Mouse (Mus musculus) hindbrain, embryonic 15.5 days (tissue): Measurements from ENCODE around the gene Isyna1. TPM values are rescaled to one million over a fixed set of nuclear protein-coding genes. Genes with fewer than 3 reads are reported as not detected.

ENCODE experiments used
- ATAC-seq: fragments of 200-750 bp; cut with Nextera tagmentation; 2 replicates; pipeline ENCODE4 v1.8.0; 2017; ENCODE audit warnings: low read depth, moderate number of reproducible peaks, moderate TSS enrichment; ENCODE audit not compliant: low FRiP score
- H3K27ac ChIP-seq: fragments of 300-500 bp; sonication (generic); replicated peaks from 2 replicates; pipeline ENCODE4 v1.5.1; 2015; ENCODE audit warnings: mild to moderate bottlenecking, inconsistent platforms
- H3K27me3 ChIP-seq: fragments of 300-500 bp; sonication (generic); 2 replicates; pipeline ENCODE4 v1.6.1; 2015; ENCODE audit warnings: control low read depth, inconsistent platforms
- H3K36me3 ChIP-seq: fragments of 300-500 bp; sonication (generic); 2 replicates; pipeline ENCODE4 v1.6.1; 2015; ENCODE audit warnings: control low read depth, inconsistent platforms
- H3K4me1 ChIP-seq: fragments of 300-500 bp; sonication (generic); replicated peaks from 2 replicates; pipeline ENCODE4 v1.6.1; 2015; ENCODE audit warnings: control low read depth, inconsistent platforms
- H3K4me2 ChIP-seq: fragments of 300-500 bp; sonication (generic); 2 replicates; pipeline ENCODE4 v1.6.1; 2015; ENCODE audit warnings: moderate library complexity, mild to moderate bottlenecking, inconsistent platforms
- H3K4me3 ChIP-seq: fragments of 300-500 bp; sonication (generic); 2 replicates; pipeline ENCODE4 v1.5.1; 2015; ENCODE audit warnings: mild to moderate bottlenecking, inconsistent platforms
- H3K9ac ChIP-seq: fragments of 300-500 bp; sonication (generic); 2 replicates; pipeline ENCODE4 v1.6.1; 2015; ENCODE audit warnings: inconsistent platforms
- H3K9me3 ChIP-seq: fragments of 300-500 bp; sonication (generic); 2 replicates; pipeline ENCODE4 v1.6.1; 2016; ENCODE audit warnings: control low read depth, inconsistent platforms
- WGBS: fragments of 180-500 bp; shearing (Covaris S2); methylation state at CpG from one replicate; pipeline ENCODE4 v1.1.7; 2015; 5-methylcytosine and 5-hydroxymethylcytosine counted together
- polyA plus RNA-seq: library from polyadenylated mRNA; unstranded; fragments of >200 nt; fragmentation: Nextera tagmentation; extraction: Ambion mirVana; gene quantifications from 2 replicates; pipeline ENCODE4 v1.2.1, GENCODE M21; 2015

Gene Isyna1
- polyA plus RNA-seq = 146 and 152 TPM in 2 replicates

- Histone ChIP-seq H3K4me1 (peaks cover 50% of the 10 kb centered on the region), H3K4me3 (peak within 1 kb of the TSS; percentile 60), H3K36me3 (peaks cover 6% of the 10 kb centered on the region; the same call in 1 of the 2 replicates), H3K27ac (peak within 1 kb of the TSS; percentile 77), H3K27me3 (no peaks in the 10 kb centered on the region), H3K9ac (peak within 1 kb of the TSS; percentile 56), H3K9me3 (no peaks in the 10 kb centered on the region), H3K4me2 (peak within 1 kb of the TSS; percentile 96)
- WGBS = under 1% methylated on average over 40 of the region's 40 CpGs
- peak; percentile 86 for ATAC-seq
Measured at GRCm38 (mm10) chr8:70593961-70594609, at the start of gene Isyna1. TSS of gene Isyna1 (plus strand) at chr8:70594373.

GRCm38 (mm10) chr8:70546412-70546811 is 47.8 kb upstream of the Isyna1 start:
- no peak for ATAC-seq
- H3K9ac ChIP-seq = no peak overlapping the region
- no peaks in the 10 kb centered on the region for H3K27me3 ChIP-seq
- H3K9me3 ChIP-seq = no peaks in the 10 kb centered on the region
- no peak overlapping the region for H3K4me3 ChIP-seq
- H3K36me3 ChIP-seq = no peaks in the 10 kb centered on the region
- no peak overlapping the region for H3K4me2 ChIP-seq
- WGBS = 94% methylated on average over 4 of the region's 4 CpGs
- no peak overlapping the region for H3K27ac ChIP-seq
- H3K4me1 ChIP-seq = peaks cover 28% of the 10 kb centered on the region

GRCm38 (mm10) chr8:70547762-70548161 is 46.4 kb upstream of the Isyna1 start:
- H3K27ac ChIP-seq = no peak overlapping the region
- 89% methylated on average over 6 of the region's 6 CpGs for WGBS

GRCm38 (mm10) chr8:70549412-70550184 is 44.6 kb upstream of the Isyna1 start:
- WGBS = 93% methylated on average over 10 of the region's 10 CpGs
- Histone ChIP-seq H3K27ac (no peak overlapping the region), H3K36me3 (no peaks in the 10 kb centered on the region), H3K4me2 (no peak overlapping the region), H3K4me3 (no peak overlapping the region), H3K9ac (no peak overlapping the region), H3K9me3 (no peaks in the 10 kb centered on the region), H3K4me1 (peaks cover 30% of the 10 kb centered on the region), H3K27me3 (no peaks in the 10 kb centered on the region)
- no peak for ATAC-seq

More at GRCm38 (mm10) chr8:70547762-70548161, 46.4 kb upstream of the Isyna1 start:
- H3K9me3 ChIP-seq = no peaks in the 10 kb centered on the region
- H3K36me3 ChIP-seq = no peaks in the 10 kb centered on the region
- H3K27me3 ChIP-seq = no peaks in the 10 kb centered on the region
- H3K9ac ChIP-seq = no peak overlapping the region
- peaks cover 28% of the 10 kb centered on the region for H3K4me1 ChIP-seq
- no peak overlapping the region for H3K4me2 ChIP-seq
- ATAC-seq = no peak
- H3K4me3 ChIP-seq = no peak overlapping the region

GRCm38 (mm10) chr8:70551558-70552161 is 42.5 kb upstream of the Isyna1 start:
- H3K27me3 ChIP-seq = no peaks in the 10 kb centered on the region
- H3K27ac ChIP-seq = no peak overlapping the region
- H3K9me3 ChIP-seq = no peaks in the 10 kb centered on the region
- 72% methylated on average over 3 of the region's 3 CpGs for WGBS
- peaks cover 30% of the 10 kb centered on the region for H3K4me1 ChIP-seq
- ATAC-seq = no peak
- no peaks in the 10 kb centered on the region for H3K36me3 ChIP-seq
- no peak overlapping the region for H3K4me2 ChIP-seq
- no peak overlapping the region for H3K9ac ChIP-seq
- H3K4me3 ChIP-seq = no peak overlapping the region

GRCm38 (mm10) chr8:70552836-70553235 is 41.3 kb upstream of the Isyna1 start:
- H3K9ac ChIP-seq = no peak overlapping the region
- no peaks in the 10 kb centered on the region for H3K27me3 ChIP-seq

GRCm38 (mm10) chr8:70553740-70554139 is 40.4 kb upstream of the Isyna1 start:
- 0 out of 2 replicates have a peak overlapping the region, but pooled peaks have one; percentile 16 for H3K27ac ChIP-seq
- no peaks in the 10 kb centered on the region for H3K9me3 ChIP-seq
- no peak overlapping the region for H3K4me3 ChIP-seq
- no peak overlapping the region for H3K9ac ChIP-seq
- no peak overlapping the region for H3K4me2 ChIP-seq
- H3K4me1 ChIP-seq = peaks cover 26% of the 10 kb centered on the region
- no peak for ATAC-seq
- no peaks in the 10 kb centered on the region for H3K27me3 ChIP-seq
- no peaks in the 10 kb centered on the region for H3K36me3 ChIP-seq

More at GRCm38 (mm10) chr8:70552836-70553235, 41.3 kb upstream of the Isyna1 start:
- ATAC-seq = no peak
- no peak overlapping the region for H3K4me2 ChIP-seq
- WGBS = 45% methylated on average over 1 of the region's 1 CpGs
- no peaks in the 10 kb centered on the region for H3K36me3 ChIP-seq
- H3K9me3 ChIP-seq = no peaks in the 10 kb centered on the region
- no peak overlapping the region for H3K27ac ChIP-seq
- no peak overlapping the region for H3K4me3 ChIP-seq
- H3K4me1 ChIP-seq = peaks cover 29% of the 10 kb centered on the region

GRCm38 (mm10) chr8:70555079-70555747 is 39.0 kb upstream of the Isyna1 start:
- Histone ChIP-seq H3K27me3 (no peaks in the 10 kb centered on the region), H3K9me3 (no peaks in the 10 kb centered on the region), H3K36me3 (no peaks in the 10 kb centered on the region), H3K4me3 (no peak overlapping the region), H3K4me1 (peaks cover 33% of the 10 kb centered on the region), H3K27ac (no peak overlapping the region), H3K9ac (no peak overlapping the region), H3K4me2 (no peak overlapping the region)
- no peak for ATAC-seq
- 96% methylated on average over 4 of the region's 4 CpGs for WGBS

GRCm38 (mm10) chr8:70558334-70558733 is 35.8 kb upstream of the Isyna1 start:
- no peaks in the 10 kb centered on the region for H3K36me3 ChIP-seq
- ATAC-seq = no peak
- H3K4me2 ChIP-seq = no peak overlapping the region
- 69% methylated on average over 4 of the region's 4 CpGs for WGBS
- no peaks in the 10 kb centered on the region for H3K27me3 ChIP-seq
- H3K4me1 ChIP-seq = peaks cover 32% of the 10 kb centered on the region
- H3K4me3 ChIP-seq = no peak overlapping the region
- H3K9ac ChIP-seq = no peak overlapping the region
- no peak overlapping the region for H3K27ac ChIP-seq
- no peaks in the 10 kb centered on the region for H3K9me3 ChIP-seq

- H3K9me3 ChIP-seq = no peaks in the 10 kb centered on the region
- H3K27me3 ChIP-seq = no peaks in the 10 kb centered on the region
- no peak overlapping the region for H3K4me3 ChIP-seq
- no peak overlapping the region for H3K4me2 ChIP-seq
- WGBS = 80% methylated on average over 3 of the region's 3 CpGs
- no peaks in the 10 kb centered on the region for H3K36me3 ChIP-seq
- no peak for ATAC-seq
- H3K9ac ChIP-seq = no peak overlapping the region
- peaks cover 25% of the 10 kb centered on the region for H3K4me1 ChIP-seq
- no peak overlapping the region for H3K27ac ChIP-seq
Measured at GRCm38 (mm10) chr8:70558983-70559382, 35.2 kb upstream of the Isyna1 start.

GRCm38 (mm10) chr8:70560096-70560495 is 34.1 kb upstream of the Isyna1 start:
- Histone ChIP-seq H3K4me3 (no peak overlapping the region), H3K36me3 (no peaks in the 10 kb centered on the region), H3K4me1 (peaks cover 27% of the 10 kb centered on the region; the same call in 1 of the 2 replicates), H3K9me3 (no peaks in the 10 kb centered on the region), H3K4me2 (no peak overlapping the region), H3K27me3 (no peaks in the 10 kb centered on the region), H3K27ac (no peak overlapping the region), H3K9ac (no peak overlapping the region)
- 67% methylated on average over 2 of the region's 2 CpGs for WGBS
- ATAC-seq = no peak
